Mouse (Mus musculus) heart, adult 2 months (tissue): ENCODE measurements around the gene Pomgnt1.

Experiments used
- CTCF ChIP-seq: fragments of 200-600 bp; IDR thresholded peaks from 2 replicates; pipeline ENCODE4 v1.8.1; 2022; ENCODE audit warnings: antibody characterized with exemption, mild to moderate bottlenecking, moderate library complexity
- EP300 ChIP-seq: fragments of 200-500 bp; IDR thresholded peaks from 2 replicates; pipeline ENCODE4 v1.6.1; 2011; ENCODE audit warnings: low read depth, low read length, control low read depth; ENCODE audit not compliant: insufficient read depth
- POLR2A ChIP-seq: fragments of 200-500 bp; IDR thresholded peaks from 2 replicates; pipeline ENCODE4 v1.6.1; 2011; ENCODE audit warnings: mild to moderate bottlenecking, low read depth, low read length, control low read depth; ENCODE audit not compliant: insufficient read depth

- TF ChIP-seq CTCF = no peak
- TF ChIP-seq POLR2A = no peak
- no peak for TF ChIP-seq EP300
Measured at GRCm38 (mm10) chr4:116127956-116128355, 4.3 kb downstream of the Pomgnt1 start.
